Comparison of ENCODE assay signal across 18 mouse cellular contexts in genomic region chr10:107792491-107792890, GRCm38 (mm10).
"Had no signal": no experiment of that assay in that cellular context is flagged by ENCODE, and none has a peak within 500 bp of the region (broad histone marks: within the 10 kb centered on the region; RNA-seq: fewer than 3 reads in every experiment).

No protein-coding gene starts in this region.

- H3K36me3 ChIP-seq: lung, embryonic 15.5 days; midbrain, embryonic 13.5 days; midbrain, embryonic 15.5 days; neural tube, embryonic 12.5 days had no signal

- H3K4me1 ChIP-seq: lung, embryonic 15.5 days; megakaryocyte, embryonic 14.5 days; midbrain, embryonic 13.5 days; midbrain, embryonic 15.5 days; neural tube, embryonic 12.5 days had no signal

- H3K9me3 ChIP-seq: lung, embryonic 15.5 days; megakaryocyte, embryonic 14.5 days; midbrain, embryonic 13.5 days; midbrain, embryonic 15.5 days; neural tube, embryonic 12.5 days had no signal

- ATAC-seq: liver, postnatal 0 days; lung, postnatal 0 days; midbrain, embryonic 13.5 days; midbrain, embryonic 15.5 days had no signal

- DNase-seq: liver, postnatal 0 days; lung, adult 2 months; lung, postnatal 14 days; lung, postnatal 36 days; right cerebral cortex, postnatal 25 days; right cerebral cortex, postnatal 4 days; spleen, adult 18-20 months; thymus, adult 18-20 months; thymus, postnatal 14 days; thymus, postnatal 36 days had no signal

- H3K4me3 ChIP-seq: lung, embryonic 15.5 days; megakaryocyte, embryonic 14.5 days; midbrain, embryonic 13.5 days; midbrain, embryonic 15.5 days; neural tube, embryonic 12.5 days had no signal

- H3K9ac ChIP-seq: liver, postnatal 0 days; lung, embryonic 15.5 days; midbrain, embryonic 13.5 days; midbrain, embryonic 15.5 days; neural tube, embryonic 12.5 days had no signal

- H3K27me3 ChIP-seq: lung, embryonic 15.5 days; megakaryocyte, embryonic 14.5 days; midbrain, embryonic 13.5 days; midbrain, embryonic 15.5 days; neural tube, embryonic 12.5 days had no signal

- H3K27ac ChIP-seq: lung, embryonic 15.5 days; macrophage; midbrain, embryonic 13.5 days; midbrain, embryonic 15.5 days; neural tube, embryonic 12.5 days had no signal

- H3K4me2 ChIP-seq: lung, embryonic 15.5 days; midbrain, embryonic 11.5 days; midbrain, embryonic 13.5 days; midbrain, embryonic 15.5 days; neural tube, embryonic 12.5 days had no signal
